8 mouse cellular contexts compared by ENCODE assay signal in the genomic region with DNA sequence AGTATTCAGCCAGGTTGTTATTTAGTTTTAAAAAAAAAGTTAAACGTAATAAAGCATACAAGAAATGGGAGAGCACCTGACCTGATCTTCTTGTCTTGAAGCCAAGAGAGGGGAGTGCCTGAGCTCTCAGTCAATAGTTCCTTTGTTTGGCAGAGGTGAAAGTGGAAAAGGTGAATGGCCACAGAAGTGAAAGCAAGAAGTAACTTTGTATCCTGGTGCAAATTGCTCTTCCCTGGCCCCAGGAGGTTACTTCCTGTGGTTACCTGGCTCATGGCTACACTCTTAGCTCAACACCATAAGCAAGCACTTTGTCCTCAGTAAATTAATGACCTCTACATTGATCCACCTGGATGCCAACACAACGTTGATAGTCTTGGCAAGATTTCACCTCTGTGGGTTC. TPM values are rescaled to one million over a fixed set of nuclear protein-coding genes. Genes with fewer than 3 reads are reported as not detected.
A peak's percentile ranks its signal among the peaks of the same experiment; 100 is the strongest.
DNase-seq lines count a peak whose midpoint lies in the region; ATAC-seq and TF ChIP-seq lines count a peak whose summit lies in the region.

A gene (minus strand): TSS at position 199 of the 400 bp plus-strand sequence.

- peak within 1 kb of the TSS; percentile 75 for H3K4me3 ChIP-seq in heart, adult 2 months
- peak within 1 kb of the TSS; percentile 72 for H3K4me3 ChIP-seq in brown adipose tissue, adult 24 weeks (ENCODE audit: insufficient read depth, low read depth, low read length)
- peak within 1 kb of the TSS; percentile 48 for H3K4me3 ChIP-seq in lung, embryonic 15.5 days

- H3K79me2 ChIP-seq in heart, adult 2 months (replicated peaks; ENCODE audit: control insufficient read depth, insufficient read depth, low read length): no peaks in the 10 kb centered on the region

- H3K27me3 ChIP-seq in heart, adult 2 months (ENCODE audit: control insufficient read depth, insufficient read depth, low read length): no peaks in the 10 kb centered on the region
- H3K27me3 ChIP-seq in lung, embryonic 15.5 days: no peaks in the 10 kb centered on the region

- no peaks in the 10 kb centered on the region for H3K9me3 ChIP-seq in lung, embryonic 15.5 days

- TF ChIP-seq EP300 in heart, adult 2 months (IDR thresholded peaks at IDR 0.05; ENCODE audit: insufficient read depth, low read depth, low read length): no peak

- peaks cover 7% of the 10 kb centered on the region for H3K4me1 ChIP-seq in heart, adult 2 months (ENCODE audit: control insufficient read depth, insufficient read depth, low read length)
- no peaks in the 10 kb centered on the region; the same call in 1 of the 2 replicates for H3K4me1 ChIP-seq in brown adipose tissue, adult 24 weeks (ENCODE audit: control insufficient read depth, insufficient read depth, insufficient read length, low read length)
- H3K4me1 ChIP-seq in lung, embryonic 15.5 days: peaks cover 8% of the 10 kb centered on the region; the same call in 1 of the 2 replicates

- WGBS in heart, adult 2 months: 46% methylated on average over 2 of the region's 2 CpGs
- WGBS in lung, embryonic 15.5 days: 47% methylated on average over 2 of the region's 2 CpGs

- no peak for TF ChIP-seq POLR2A in heart, adult 2 months (IDR thresholded peaks at IDR 0.05; ENCODE audit: insufficient read depth, low read depth, low read length)

- peak within 1 kb of the TSS; percentile 89 for H3K27ac ChIP-seq in heart, adult 2 months
- peak within 1 kb of the TSS; percentile 88 for H3K27ac ChIP-seq in brown adipose tissue, adult 24 weeks (replicated peaks; ENCODE audit: low read depth, low read length)
- peak within 1 kb of the TSS; percentile 85 for H3K27ac ChIP-seq in lung, embryonic 15.5 days

- intact Hi-C loops in heart, adult 2 months (cut with DNase I): no loop called here

- DNase-seq in heart, adult 2 months: no peak
- DNase-seq in heart, adult 8-10 months (ENCODE audit: low spot score): no peak
- peak; percentile 2 for DNase-seq in induced T-regulatory cell, adult 2 months (ENCODE audit: low read depth)
- DNase-seq in cerebellum, adult 9-11 months: no peak
- no peak for DNase-seq in right cerebral cortex, postnatal 36 days (ENCODE audit: low spot score in 2 of 2)

- peak; percentile 40; the same call in 1 of the 2 replicates for ATAC-seq in lung, embryonic 15.5 days (ENCODE audit: borderline replicate concordance, extremely low read depth, low FRiP score, low TSS enrichment)
- ATAC-seq in cerebellum, adult (ENCODE audit: insufficient number of reproducible peaks, low FRiP score, low TSS enrichment): no peak

- H3K36me3 ChIP-seq in heart, adult 2 months (ENCODE audit: control insufficient read depth, insufficient read depth, low read length): peaks cover 8% of the 10 kb centered on the region; the same call in 1 of the 2 replicates
- H3K36me3 ChIP-seq in lung, embryonic 15.5 days: no peaks in the 10 kb centered on the region

- TF ChIP-seq CTCF in heart, adult 2 months (IDR thresholded peaks at IDR 0.05): no peak

- H3K4me2 ChIP-seq in lung, embryonic 15.5 days: peak within 1 kb of the TSS; percentile 66

- H3K9ac ChIP-seq in heart, adult 2 months (ENCODE audit: low read depth, low read length): peak within 1 kb of the TSS; percentile 67
- H3K9ac ChIP-seq in lung, embryonic 15.5 days: peak within 1 kb of the TSS; percentile 45

RNA-seq across cellular contexts. Expression of the gene that starts here (rescaled TPM):
- total RNA-seq in heart, adult 2 months (2021): 1 to 10 TPM; 4.6 to 7.1 TPM
- 4.0 and 7.7 TPM in 2 replicates for polyA plus RNA-seq in heart, adult 2 months (2012; rRNA removed)
- 1 to 10 TPM; 4.8 to 6.7 (median 5.3) TPM for total RNA-seq in heart, adult 8-10 months (2022)
- polyA plus RNA-seq in brown adipose tissue, adult 24 weeks (2012; ENCODE audit: insufficient read depth, insufficient read length, missing spikeins): 6.6 and 7.1 TPM in 2 replicates
- polyA plus RNA-seq in lung, embryonic 15.5 days (2015; fragmentation: Nextera tagmentation; extraction: Ambion mirVana): 2.3 and 3.5 TPM in 2 replicates
